Mouse (Mus musculus): ENCODE results near the gene Cdh13. TPM values are rescaled to one million over a fixed set of nuclear protein-coding genes. Genes with fewer than 3 reads are reported as not detected.

Cdh13 gene
- polyA plus RNA-seq, 1 experiment from 2014 or later = 15.7 TPM

DNA sequence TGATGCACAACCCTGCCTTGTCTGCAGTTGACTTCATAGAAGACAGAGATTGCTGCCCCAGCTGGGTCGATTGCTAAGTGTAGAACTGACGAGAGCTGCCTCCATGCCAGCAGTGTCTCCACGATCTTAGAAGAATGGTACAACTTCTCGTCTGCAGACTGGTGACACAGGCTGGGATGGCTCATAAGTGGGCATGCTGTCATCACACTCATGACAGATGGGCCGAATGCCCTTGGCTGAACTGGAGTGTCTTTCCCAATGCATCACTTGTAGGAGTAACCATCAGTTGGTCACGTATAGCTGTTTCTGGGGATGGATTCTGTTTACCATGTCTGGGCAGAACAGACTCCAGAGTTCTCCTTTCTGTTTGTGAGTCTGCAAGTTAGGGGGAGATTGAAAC lies 392.7 kb downstream of the Cdh13 start:
- 87% methylated on average over 6 of the region's 6 CpGs for WGBS
- Histone ChIP-seq H3K36me3 (no peaks in the 10 kb centered on the region), H3K9me3 (no peaks in the 10 kb centered on the region), H3K4me3 (no peak overlapping the region), H3K4me2 (replicated peaks) (no peak overlapping the region), H3K9ac (no peak overlapping the region), H3K4me1 (no peaks in the 10 kb centered on the region), H3K27ac (no peak overlapping the region), H3K27me3 (no peaks in the 10 kb centered on the region)
- no peak for ATAC-seq (ENCODE audit: low FRiP score, low read depth)

DNA sequence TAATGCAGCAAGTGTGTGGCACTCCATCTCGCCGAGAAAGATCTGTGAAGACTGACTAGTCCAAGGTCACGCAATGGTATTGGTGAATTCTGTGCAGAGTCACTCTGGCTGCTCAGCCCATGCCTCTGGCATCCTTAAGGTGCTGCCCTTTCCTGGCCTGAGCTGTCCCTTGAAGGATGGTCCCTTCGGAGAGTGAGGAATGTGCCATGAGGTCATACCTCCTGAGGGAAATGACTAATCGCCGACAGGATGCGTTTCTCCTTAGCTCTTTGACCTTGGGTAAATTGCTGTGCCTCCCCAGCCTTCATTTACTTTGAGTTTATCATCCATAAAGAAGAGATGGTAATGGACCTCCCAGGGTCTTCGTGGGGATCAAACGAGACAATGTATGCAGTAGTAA lies 395.8 kb downstream of the Cdh13 start:
- Histone ChIP-seq H3K27me3 (no peaks in the 10 kb centered on the region), H3K4me2 (replicated peaks) (no peak overlapping the region), H3K36me3 (no peaks in the 10 kb centered on the region), H3K9me3 (no peaks in the 10 kb centered on the region), H3K27ac (no peak overlapping the region), H3K4me3 (no peak overlapping the region), H3K4me1 (no peaks in the 10 kb centered on the region), H3K9ac (no peak overlapping the region)
- ATAC-seq (ENCODE audit: low FRiP score, low read depth) = no peak
- 68% methylated on average over 9 of the region's 9 CpGs for WGBS

DNA sequence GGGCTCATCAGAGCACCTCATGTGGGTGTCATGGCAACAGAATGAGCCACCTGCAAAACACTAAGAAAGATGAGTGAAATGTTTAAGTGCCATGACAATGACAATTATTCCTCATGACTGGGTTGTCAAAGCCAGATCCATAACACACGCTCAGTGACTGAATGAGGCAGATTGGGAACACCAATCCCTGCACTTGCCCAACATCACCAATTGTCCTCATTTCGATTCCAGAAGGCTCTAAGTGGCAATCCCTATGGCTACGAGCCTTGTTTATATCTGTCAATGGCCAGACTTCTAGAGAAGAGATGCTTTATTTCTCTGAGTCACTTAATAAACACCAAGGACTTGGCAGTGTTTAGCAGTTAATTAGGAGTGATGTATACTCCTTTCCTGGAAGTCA lies 399.9 kb downstream of the Cdh13 start:
- H3K9ac ChIP-seq = no peak overlapping the region
- no peaks in the 10 kb centered on the region for H3K4me1 ChIP-seq
- H3K36me3 ChIP-seq = no peaks in the 10 kb centered on the region
- H3K4me3 ChIP-seq = no peak overlapping the region
- H3K27ac ChIP-seq = no peak overlapping the region
- no peaks in the 10 kb centered on the region for H3K27me3 ChIP-seq
- WGBS = 72% methylated on average over 3 of the region's 3 CpGs
- H3K9me3 ChIP-seq = no peaks in the 10 kb centered on the region
- no peak overlapping the region for H3K4me2 ChIP-seq (replicated peaks)
- ATAC-seq (ENCODE audit: low FRiP score, low read depth) = no peak

DNA sequence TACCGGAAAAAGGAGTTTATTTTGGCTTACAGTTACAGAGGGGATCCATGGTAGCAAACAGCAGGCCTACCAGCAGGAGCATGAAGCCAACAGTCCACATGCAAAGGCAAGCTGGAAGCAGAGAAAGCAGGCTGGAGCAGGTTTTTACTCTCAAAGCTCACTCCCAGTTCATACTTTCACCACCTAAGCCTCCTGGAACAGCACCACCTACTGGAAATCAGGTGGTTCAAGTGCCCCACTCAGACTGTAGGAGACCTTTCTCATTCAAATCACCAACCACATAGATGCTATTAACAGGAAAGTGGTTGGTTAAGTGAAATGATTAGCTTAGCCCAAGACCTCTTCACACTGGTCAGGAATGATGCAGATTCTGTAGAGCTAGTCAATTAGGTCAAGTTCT lies 402.3 kb downstream of the Cdh13 start:
- H3K4me3 ChIP-seq = no peak overlapping the region
- H3K9ac ChIP-seq = no peak overlapping the region
- H3K9me3 ChIP-seq = no peaks in the 10 kb centered on the region
- no peaks in the 10 kb centered on the region for H3K36me3 ChIP-seq
- H3K4me1 ChIP-seq = no peaks in the 10 kb centered on the region
- 93% methylated on average over 1 of the region's 1 CpGs for WGBS
- no peak overlapping the region for H3K27ac ChIP-seq
- no peak for ATAC-seq (ENCODE audit: low FRiP score, low read depth)
- H3K27me3 ChIP-seq = no peaks in the 10 kb centered on the region
- H3K4me2 ChIP-seq (replicated peaks) = no peak overlapping the region

DNA sequence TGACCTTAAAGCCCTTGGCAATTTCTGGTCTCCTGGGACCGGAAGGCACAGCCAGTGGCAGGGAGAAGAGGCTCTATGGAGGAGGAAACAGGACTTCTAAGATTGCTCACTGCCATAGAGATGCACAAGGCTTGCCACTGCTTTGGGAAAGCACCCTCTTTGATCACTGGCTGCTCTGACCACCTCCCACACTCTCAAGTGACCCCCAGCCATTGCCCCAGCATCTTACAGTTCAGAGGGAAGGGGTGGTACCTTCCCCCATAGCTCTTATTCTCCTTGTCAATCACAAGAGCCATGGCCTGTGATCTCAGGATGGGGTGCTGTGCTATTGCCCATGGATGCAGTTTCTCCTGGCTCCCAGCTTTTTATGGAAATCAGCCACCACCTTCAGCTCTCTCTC lies 406.3 kb downstream of the Cdh13 start:
- H3K4me2 ChIP-seq (replicated peaks) = no peak overlapping the region
- H3K27me3 ChIP-seq = no peaks in the 10 kb centered on the region
- H3K4me3 ChIP-seq = no peak overlapping the region
- no peaks in the 10 kb centered on the region for H3K4me1 ChIP-seq
- WGBS = 24% methylated on average over 1 of the region's 1 CpGs
- ATAC-seq (ENCODE audit: low FRiP score, low read depth) = no peak
- H3K9ac ChIP-seq = no peak overlapping the region
- H3K9me3 ChIP-seq = no peaks in the 10 kb centered on the region
- no peak overlapping the region for H3K27ac ChIP-seq
- no peaks in the 10 kb centered on the region for H3K36me3 ChIP-seq

DNA sequence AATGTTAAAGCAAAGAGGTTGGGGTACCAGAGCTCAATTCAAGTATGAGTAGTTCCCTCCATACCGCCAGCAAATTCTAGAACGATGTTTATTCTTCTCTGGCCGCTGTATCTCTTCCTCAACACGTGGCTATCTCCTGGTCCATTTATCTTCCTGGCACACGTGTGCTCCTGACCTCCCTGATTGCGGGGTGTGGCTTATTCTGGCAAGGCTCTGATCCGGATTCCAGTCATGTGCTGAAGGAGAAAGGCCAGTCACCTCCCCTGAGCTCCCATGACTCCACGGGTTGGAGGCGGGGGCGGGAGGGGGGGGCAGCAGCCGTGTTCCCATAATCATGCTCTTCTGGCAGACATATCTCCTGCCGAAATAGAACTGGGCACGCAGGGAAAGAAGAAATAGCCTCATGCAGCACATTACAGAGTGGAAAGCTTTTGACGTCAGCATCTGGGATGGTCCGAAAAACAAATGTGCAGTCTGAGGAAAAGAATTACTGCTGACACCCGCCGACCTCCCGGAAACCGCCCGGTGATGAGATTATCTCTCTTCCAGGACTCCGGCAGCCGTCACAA lies 417.9 kb downstream of the Cdh13 start:
- Histone ChIP-seq H3K27me3 (no peaks in the 10 kb centered on the region), H3K4me3 (no peak overlapping the region)
- WGBS = 78% methylated on average over 22 of the region's 22 CpGs

DNA sequence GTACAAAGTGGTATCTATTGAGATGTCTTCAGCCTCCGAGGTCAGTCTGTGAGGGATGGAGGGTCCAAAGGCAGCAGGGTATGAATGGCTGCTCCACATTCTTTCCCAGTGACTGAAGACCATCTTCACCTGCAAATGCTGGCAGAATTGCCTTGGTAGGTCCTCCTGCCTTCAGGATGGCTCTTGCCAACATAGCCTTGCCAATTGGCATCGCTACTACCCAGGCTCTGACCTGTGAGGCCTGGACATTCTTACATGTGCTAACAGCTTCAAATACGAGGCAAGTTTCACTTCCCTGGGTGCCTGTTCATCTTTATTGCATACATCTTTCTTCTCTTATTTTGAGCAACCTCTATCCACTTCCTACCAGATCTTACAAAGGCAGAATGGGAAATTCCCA lies 425.8 kb downstream of the Cdh13 start:
- no peak for ATAC-seq (ENCODE audit: low FRiP score, low read depth)
- H3K27ac ChIP-seq = no peak overlapping the region
- 75% methylated on average over 3 of the region's 3 CpGs for WGBS

More for the DNA sequence above, 417.9 kb downstream of the Cdh13 start:
- H3K9me3 ChIP-seq = peaks cover 4% of the 10 kb centered on the region; the same call in 1 of the 2 replicates
- ATAC-seq (ENCODE audit: low FRiP score, low read depth) = no peak
- H3K9ac ChIP-seq = no peak overlapping the region
- H3K36me3 ChIP-seq = no peaks in the 10 kb centered on the region
- H3K4me1 ChIP-seq = no peaks in the 10 kb centered on the region
- no peak overlapping the region for H3K4me2 ChIP-seq (replicated peaks)
- H3K27ac ChIP-seq = no peak overlapping the region

DNA sequence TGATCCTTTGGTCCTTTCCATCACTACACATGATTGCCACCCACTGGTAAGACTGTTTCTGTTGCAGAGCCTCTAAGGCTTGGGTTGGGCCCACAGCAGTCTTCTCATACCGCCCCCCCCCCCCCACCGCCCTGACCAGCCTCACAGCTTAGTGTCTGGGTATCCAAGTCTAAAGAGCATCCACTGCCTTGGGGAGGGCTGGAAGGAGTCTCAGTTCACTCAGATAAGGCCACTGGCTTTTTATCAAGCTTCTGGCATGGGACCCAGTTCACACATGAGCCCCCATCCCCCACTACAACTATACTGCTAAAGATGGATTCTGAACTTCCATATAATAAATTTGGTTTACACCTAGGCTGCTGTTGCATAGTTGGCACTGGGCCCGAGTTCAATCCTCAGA lies 428.1 kb downstream of the Cdh13 start:
- no peak for ATAC-seq (ENCODE audit: low FRiP score, low read depth)
- Histone ChIP-seq H3K9me3 (peaks cover 7% of the 10 kb centered on the region), H3K27me3 (no peaks in the 10 kb centered on the region), H3K9ac (no peak overlapping the region), H3K27ac (no peak overlapping the region), H3K4me3 (no peak overlapping the region), H3K4me2 (replicated peaks) (no peak overlapping the region), H3K4me1 (no peaks in the 10 kb centered on the region), H3K36me3 (no peaks in the 10 kb centered on the region)
- 83% methylated on average over 3 of the region's 3 CpGs for WGBS

More for the DNA sequence above, 425.8 kb downstream of the Cdh13 start:
- no peak overlapping the region for H3K4me2 ChIP-seq (replicated peaks)
- no peaks in the 10 kb centered on the region for H3K36me3 ChIP-seq
- H3K27me3 ChIP-seq = no peaks in the 10 kb centered on the region
- peaks cover 7% of the 10 kb centered on the region for H3K9me3 ChIP-seq
- H3K4me3 ChIP-seq = no peak overlapping the region
- H3K9ac ChIP-seq = no peak overlapping the region
- no peaks in the 10 kb centered on the region for H3K4me1 ChIP-seq

DNA sequence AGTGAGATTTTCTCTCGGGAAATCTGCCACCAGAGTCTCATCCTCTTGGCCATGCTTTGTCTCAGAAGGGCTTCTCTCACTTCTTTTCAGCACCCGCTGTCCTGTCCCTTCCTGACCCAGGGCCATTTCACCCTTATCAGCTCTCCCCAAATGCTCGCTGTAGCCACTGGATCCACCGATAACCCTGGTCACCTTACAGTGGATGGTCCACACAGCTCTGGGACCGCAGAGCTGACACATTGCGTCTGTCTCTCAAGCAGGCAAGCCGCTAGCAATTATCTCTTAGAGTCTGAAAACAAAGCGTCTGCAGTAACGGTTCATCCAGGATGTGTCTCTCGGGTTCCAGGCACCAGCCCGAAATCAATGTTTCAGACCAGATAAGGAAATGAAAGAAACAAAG lies 429.6 kb downstream of the Cdh13 start:
- peaks cover 7% of the 10 kb centered on the region for H3K9me3 ChIP-seq
- H3K4me3 ChIP-seq = no peak overlapping the region
- no peak overlapping the region for H3K4me2 ChIP-seq (replicated peaks)
- H3K4me1 ChIP-seq = no peaks in the 10 kb centered on the region
- ATAC-seq (ENCODE audit: low FRiP score, low read depth) = no peak
- H3K27ac ChIP-seq = no peak overlapping the region
- H3K27me3 ChIP-seq = no peaks in the 10 kb centered on the region
- 70% methylated on average over 11 of the region's 11 CpGs for WGBS
- no peaks in the 10 kb centered on the region for H3K36me3 ChIP-seq
- H3K9ac ChIP-seq = no peak overlapping the region

DNA sequence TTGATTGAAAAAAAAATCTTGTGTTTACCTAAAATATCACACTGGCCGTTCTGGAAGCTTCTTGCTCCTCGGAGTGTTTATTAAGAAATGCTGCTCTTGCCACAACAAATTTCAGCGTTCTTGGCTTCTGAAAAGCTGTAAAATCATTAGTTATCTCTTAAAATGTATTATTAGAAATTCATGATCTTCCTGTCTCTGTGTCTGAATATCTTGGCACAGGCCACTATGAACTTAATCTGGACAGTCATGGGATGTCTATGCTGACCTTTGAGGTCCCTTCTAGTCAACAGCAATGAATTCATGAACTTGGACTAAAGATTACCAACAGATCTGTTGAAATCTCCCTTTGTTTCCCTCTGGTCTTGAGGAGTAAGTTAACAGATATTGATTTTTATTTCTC lies 430.1 kb downstream of the Cdh13 start:
- no peak overlapping the region for H3K27ac ChIP-seq
- ATAC-seq (ENCODE audit: low FRiP score, low read depth) = no peak
- no peak overlapping the region for H3K4me2 ChIP-seq (replicated peaks)

DNA sequence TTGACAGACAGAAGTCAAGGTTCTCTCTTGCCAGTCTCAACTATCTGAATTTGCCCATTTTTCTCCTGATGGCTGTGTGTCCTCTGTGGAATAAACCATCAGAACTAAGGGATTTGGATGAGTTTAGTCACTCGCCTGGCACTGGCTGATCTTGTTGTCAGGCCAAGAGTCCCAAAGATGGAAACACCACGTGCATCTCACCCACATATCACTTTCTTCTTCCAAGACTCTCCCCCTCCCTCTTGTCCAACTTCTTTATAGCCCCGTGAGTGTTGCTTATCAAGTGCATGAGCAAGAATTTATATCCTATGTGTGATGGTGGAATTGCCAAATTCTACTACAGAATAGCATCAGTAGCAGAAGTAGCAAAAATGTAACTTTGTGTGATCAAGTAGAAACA lies 439.4 kb downstream of the Cdh13 start:
- H3K4me2 ChIP-seq (replicated peaks) = no peak overlapping the region
- H3K9me3 ChIP-seq = 0 out of 2 replicates have a peak, but pooled peaks cover 3% of the 10 kb centered on the region
- no peak for ATAC-seq (ENCODE audit: low FRiP score, low read depth)
- WGBS = 76% methylated on average over 3 of the region's 3 CpGs
- H3K36me3 ChIP-seq = no peaks in the 10 kb centered on the region
- H3K4me3 ChIP-seq = no peak overlapping the region
- H3K4me1 ChIP-seq = no peaks in the 10 kb centered on the region
- no peak overlapping the region for H3K9ac ChIP-seq
- H3K27me3 ChIP-seq = no peaks in the 10 kb centered on the region
- no peak overlapping the region for H3K27ac ChIP-seq

More for the DNA sequence above, 430.1 kb downstream of the Cdh13 start:
- Histone ChIP-seq H3K9me3 (peaks cover 7% of the 10 kb centered on the region), H3K27me3 (no peaks in the 10 kb centered on the region), H3K4me3 (no peak overlapping the region), H3K36me3 (no peaks in the 10 kb centered on the region), H3K4me1 (no peaks in the 10 kb centered on the region), H3K9ac (no peak overlapping the region)
- WGBS = 76% methylated on average over 3 of the region's 3 CpGs

DNA sequence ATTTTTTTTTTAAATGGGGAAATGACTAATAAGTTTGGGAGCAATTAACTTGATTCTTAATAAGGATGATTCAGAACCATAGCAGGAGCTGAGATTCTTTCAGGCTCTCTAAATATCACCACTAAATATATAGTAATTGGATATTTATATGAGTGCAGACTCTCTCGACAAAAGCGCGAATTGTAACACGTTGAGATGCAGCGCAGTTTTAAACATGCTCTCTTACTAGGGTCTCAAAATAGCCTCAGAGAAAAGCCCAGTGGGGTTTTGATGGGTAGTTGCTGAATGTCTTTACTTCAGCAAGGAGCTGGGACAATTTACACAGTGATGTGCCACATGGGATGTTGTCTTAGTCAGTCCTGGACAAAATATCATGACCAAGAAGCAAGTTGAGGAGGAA lies 442.1 kb downstream of the Cdh13 start:
- H3K27me3 ChIP-seq = no peaks in the 10 kb centered on the region
- no peak overlapping the region for H3K27ac ChIP-seq
- peaks cover under 1% of the 10 kb centered on the region; the same call in 1 of the 2 replicates for H3K9me3 ChIP-seq
- H3K9ac ChIP-seq = no peak overlapping the region
- no peaks in the 10 kb centered on the region for H3K36me3 ChIP-seq
- H3K4me1 ChIP-seq = no peaks in the 10 kb centered on the region
- WGBS = 89% methylated on average over 5 of the region's 5 CpGs
- ATAC-seq (ENCODE audit: low FRiP score, low read depth) = no peak
- no peak overlapping the region for H3K4me2 ChIP-seq (replicated peaks)
- H3K4me3 ChIP-seq = no peak overlapping the region

DNA sequence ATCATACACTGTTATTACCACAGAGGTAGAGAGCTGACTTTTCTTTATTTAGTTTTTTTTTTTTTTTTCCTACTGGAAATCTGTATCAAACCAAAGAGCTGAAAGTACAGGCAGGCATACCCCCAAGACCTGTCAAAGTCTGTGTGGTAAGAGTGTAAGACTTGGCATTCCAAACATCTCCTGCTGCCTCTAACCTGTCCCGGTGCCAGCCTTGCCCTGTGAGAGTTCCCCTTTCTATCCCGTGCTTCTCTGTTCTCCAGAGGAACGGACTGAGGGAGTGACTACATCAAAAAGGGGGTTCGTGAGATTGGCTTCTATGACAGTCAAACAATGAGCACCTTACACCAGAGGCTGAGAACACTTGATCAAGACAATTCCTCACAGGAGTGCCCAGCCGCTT lies 458.2 kb downstream of the Cdh13 start:
- H3K4me2 ChIP-seq (replicated peaks) = no peak overlapping the region
- H3K4me3 ChIP-seq = no peak overlapping the region
- H3K9ac ChIP-seq = no peak overlapping the region
- H3K27ac ChIP-seq = no peak overlapping the region
- no peaks in the 10 kb centered on the region for H3K9me3 ChIP-seq
- ATAC-seq (ENCODE audit: low FRiP score, low read depth) = no peak
- H3K36me3 ChIP-seq = no peaks in the 10 kb centered on the region
- no peaks in the 10 kb centered on the region for H3K4me1 ChIP-seq
- no peaks in the 10 kb centered on the region for H3K27me3 ChIP-seq
- WGBS = 86% methylated on average over 5 of the region's 5 CpGs
